Mouse (Mus musculus): ENCODE measurements around the gene Fat1. TPM values are rescaled to one million over a fixed set of nuclear protein-coding genes. Genes with fewer than 3 reads are reported as not detected.

Fat1 gene
- polyA plus RNA-seq, 1 experiment from 2014 or later = 22.2 TPM

- WGBS = 79% methylated on average over 12 of the region's 12 CpGs
- H3K4me3 ChIP-seq (ENCODE audit: control insufficient read depth in 1 of 2, insufficient read depth in 1 of 2, low read depth in 1 of 2, low read length in 2 of 2) = no peak overlapping the region
- H3K9ac ChIP-seq (ENCODE audit: low read length) = no peak overlapping the region
- H3K27ac ChIP-seq (replicated peaks in 1 of 2; ENCODE audit: control insufficient read depth in 1 of 2, insufficient read depth in 1 of 2, low read depth in 2 of 2, low read length in 2 of 2) = peak overlapping the region in 1 of 2 experiments; percentile 76; a peak in 2 of 4 replicates
- H3K4me1 ChIP-seq (ENCODE audit: control insufficient read depth in 2 of 2, insufficient read depth in 2 of 2, low read length in 2 of 2) = peaks cover 22 to 69% of the 10 kb centered on the region in 2 experiments
- peaks cover 30% of the 10 kb centered on the region for H3K36me3 ChIP-seq (ENCODE audit: control insufficient read depth, insufficient read depth, low read length)
- no peaks in the 10 kb centered on the region for H3K27me3 ChIP-seq (ENCODE audit: control insufficient read depth, insufficient read depth, low read length)
- H3K4me2 ChIP-seq (ENCODE audit: low read length) = no peak overlapping the region
- no peaks in the 10 kb centered on the region for H3K9me3 ChIP-seq (ENCODE audit: control insufficient read depth, low read length)
- no peak for ATAC-seq (ENCODE audit: insufficient number of reproducible peaks, insufficient read depth, low FRiP score, low read depth)
Observed at GRCm38 (mm10) chr8:44962572-44963231, 27.5 kb downstream of the Fat1 start.

- Histone ChIP-seq H3K36me3 (ENCODE audit: control insufficient read depth, insufficient read depth, low read length) (peaks cover 14% of the 10 kb centered on the region; the same call in 1 of the 2 replicates), H3K27ac (replicated peaks in 1 of 2; ENCODE audit: control insufficient read depth in 1 of 2, insufficient read depth in 1 of 2, low read depth in 2 of 2, low read length in 2 of 2) (no peak overlapping the region), H3K9ac (ENCODE audit: low read length) (no peak overlapping the region), H3K4me3 (ENCODE audit: control insufficient read depth in 1 of 2, insufficient read depth in 1 of 2, low read depth in 1 of 2, low read length in 2 of 2) (no peak overlapping the region), H3K9me3 (ENCODE audit: control insufficient read depth, low read length) (no peaks in the 10 kb centered on the region), H3K27me3 (ENCODE audit: control insufficient read depth, insufficient read depth, low read length) (no peaks in the 10 kb centered on the region), H3K4me2 (ENCODE audit: low read length) (no peak overlapping the region), H3K4me1 (ENCODE audit: control insufficient read depth in 2 of 2, insufficient read depth in 2 of 2, low read length in 2 of 2) (peaks cover 13 to 45% of the 10 kb centered on the region in 2 experiments)
- 84% methylated on average over 8 of the region's 8 CpGs for WGBS
- ATAC-seq (ENCODE audit: insufficient number of reproducible peaks, insufficient read depth, low FRiP score, low read depth) = no peak
Observed at GRCm38 (mm10) chr8:44967521-44968039, 32.3 kb downstream of the Fat1 start.

GRCm38 (mm10) chr8:44970093-44970492 is 34.8 kb downstream of the Fat1 start:
- no peak; the same call in 1 of the 2 replicates for ATAC-seq (ENCODE audit: insufficient number of reproducible peaks, insufficient read depth, low FRiP score, low read depth)
- 25% methylated on average over 12 of the region's 12 CpGs for WGBS
- no peaks in the 10 kb centered on the region for H3K27me3 ChIP-seq (ENCODE audit: control insufficient read depth, insufficient read depth, low read length)
- no peaks in the 10 kb centered on the region for H3K9me3 ChIP-seq (ENCODE audit: control insufficient read depth, low read length)
- H3K36me3 ChIP-seq (ENCODE audit: control insufficient read depth, insufficient read depth, low read length) = peaks cover 6% of the 10 kb centered on the region; the same call in 1 of the 2 replicates
- H3K4me3 ChIP-seq (ENCODE audit: control insufficient read depth in 1 of 2, insufficient read depth in 1 of 2, low read depth in 1 of 2, low read length in 2 of 2) = no peak overlapping the region
- peak overlapping the region; percentile 55 to 62; a peak in 3 of 4 replicates for H3K27ac ChIP-seq (replicated peaks in 1 of 2; ENCODE audit: control insufficient read depth in 1 of 2, insufficient read depth in 1 of 2, low read depth in 2 of 2, low read length in 2 of 2)
- H3K9ac ChIP-seq (ENCODE audit: low read length) = no peak overlapping the region
- H3K4me1 ChIP-seq (ENCODE audit: control insufficient read depth in 2 of 2, insufficient read depth in 2 of 2, low read length in 2 of 2) = peaks cover 18 to 47% of the 10 kb centered on the region in 2 experiments
- peak overlapping the region; percentile 40 for H3K4me2 ChIP-seq (ENCODE audit: low read length)

GRCm38 (mm10) chr8:44971346-44971745 is 36.1 kb downstream of the Fat1 start:
- WGBS = 51% methylated on average over 6 of the region's 6 CpGs
- H3K4me1 ChIP-seq (ENCODE audit: control insufficient read depth in 2 of 2, insufficient read depth in 2 of 2, low read length in 2 of 2) = peaks cover 23 to 41% of the 10 kb centered on the region in 2 experiments
- no peaks in the 10 kb centered on the region for H3K27me3 ChIP-seq (ENCODE audit: control insufficient read depth, insufficient read depth, low read length)
- no peak overlapping the region for H3K4me3 ChIP-seq (ENCODE audit: control insufficient read depth in 1 of 2, insufficient read depth in 1 of 2, low read depth in 1 of 2, low read length in 2 of 2)
- ATAC-seq (ENCODE audit: insufficient number of reproducible peaks, insufficient read depth, low FRiP score, low read depth) = no peak
- H3K9me3 ChIP-seq (ENCODE audit: control insufficient read depth, low read length) = no peaks in the 10 kb centered on the region
- H3K27ac ChIP-seq (replicated peaks in 1 of 2; ENCODE audit: control insufficient read depth in 1 of 2, insufficient read depth in 1 of 2, low read depth in 2 of 2, low read length in 2 of 2) = no peak overlapping the region
- no peaks in the 10 kb centered on the region for H3K36me3 ChIP-seq (ENCODE audit: control insufficient read depth, insufficient read depth, low read length)
- H3K9ac ChIP-seq (ENCODE audit: low read length) = no peak overlapping the region
- H3K4me2 ChIP-seq (ENCODE audit: low read length) = no peak overlapping the region

- Histone ChIP-seq H3K27me3 (ENCODE audit: control insufficient read depth, insufficient read depth, low read length) (no peaks in the 10 kb centered on the region), H3K4me2 (ENCODE audit: low read length) (no peak overlapping the region), H3K4me1 (ENCODE audit: control insufficient read depth in 2 of 2, insufficient read depth in 2 of 2, low read length in 2 of 2) (peaks cover 24 to 40% of the 10 kb centered on the region in 2 experiments), H3K36me3 (ENCODE audit: control insufficient read depth, insufficient read depth, low read length) (no peaks in the 10 kb centered on the region), H3K27ac (replicated peaks in 1 of 2; ENCODE audit: control insufficient read depth in 1 of 2, insufficient read depth in 1 of 2, low read depth in 2 of 2, low read length in 2 of 2) (no peak overlapping the region), H3K9ac (ENCODE audit: low read length) (no peak overlapping the region), H3K4me3 (ENCODE audit: control insufficient read depth in 1 of 2, insufficient read depth in 1 of 2, low read depth in 1 of 2, low read length in 2 of 2) (no peak overlapping the region), H3K9me3 (ENCODE audit: control insufficient read depth, low read length) (no peaks in the 10 kb centered on the region)
- no peak for ATAC-seq (ENCODE audit: insufficient number of reproducible peaks, insufficient read depth, low FRiP score, low read depth)
- WGBS = 70% methylated on average over 5 of the region's 5 CpGs
Observed at GRCm38 (mm10) chr8:44971964-44972363, 36.7 kb downstream of the Fat1 start.

- Histone ChIP-seq H3K27me3 (ENCODE audit: control insufficient read depth, insufficient read depth, low read length) (no peaks in the 10 kb centered on the region), H3K4me3 (ENCODE audit: control insufficient read depth in 1 of 2, insufficient read depth in 1 of 2, low read depth in 1 of 2, low read length in 2 of 2) (no peak overlapping the region), H3K4me2 (ENCODE audit: low read length) (peak overlapping the region; percentile 22; the same call in 1 of the 2 replicates), H3K36me3 (ENCODE audit: control insufficient read depth, insufficient read depth, low read length) (no peaks in the 10 kb centered on the region), H3K9ac (ENCODE audit: low read length) (no peak overlapping the region), H3K4me1 (ENCODE audit: control insufficient read depth in 2 of 2, insufficient read depth in 2 of 2, low read length in 2 of 2) (peaks cover 33 to 58% of the 10 kb centered on the region in 2 experiments), H3K9me3 (ENCODE audit: control insufficient read depth, low read length) (no peaks in the 10 kb centered on the region), H3K27ac (replicated peaks in 1 of 2; ENCODE audit: control insufficient read depth in 1 of 2, insufficient read depth in 1 of 2, low read depth in 2 of 2, low read length in 2 of 2) (peak overlapping the region; percentile 7 to 71; a peak in 3 of 4 replicates)
- 45% methylated on average over 9 of the region's 9 CpGs for WGBS
- ATAC-seq (ENCODE audit: insufficient number of reproducible peaks, insufficient read depth, low FRiP score, low read depth) = no peak
Observed at GRCm38 (mm10) chr8:44975113-44975512, 39.9 kb downstream of the Fat1 start.

- 90% methylated on average over 4 of the region's 4 CpGs for WGBS
- no peak overlapping the region for H3K4me3 ChIP-seq (ENCODE audit: control insufficient read depth in 1 of 2, insufficient read depth in 1 of 2, low read depth in 1 of 2, low read length in 2 of 2)
- H3K27ac ChIP-seq (replicated peaks in 1 of 2; ENCODE audit: control insufficient read depth in 1 of 2, insufficient read depth in 1 of 2, low read depth in 2 of 2, low read length in 2 of 2) = no peak overlapping the region
- no peak overlapping the region for H3K9ac ChIP-seq (ENCODE audit: low read length)
- H3K36me3 ChIP-seq (ENCODE audit: control insufficient read depth, insufficient read depth, low read length) = no peaks in the 10 kb centered on the region
- no peak overlapping the region for H3K4me2 ChIP-seq (ENCODE audit: low read length)
- peaks cover 34 to 58% of the 10 kb centered on the region in 2 experiments for H3K4me1 ChIP-seq (ENCODE audit: control insufficient read depth in 2 of 2, insufficient read depth in 2 of 2, low read length in 2 of 2)
- no peaks in the 10 kb centered on the region for H3K9me3 ChIP-seq (ENCODE audit: control insufficient read depth, low read length)
- no peak for ATAC-seq (ENCODE audit: insufficient number of reproducible peaks, insufficient read depth, low FRiP score, low read depth)
- H3K27me3 ChIP-seq (ENCODE audit: control insufficient read depth, insufficient read depth, low read length) = no peaks in the 10 kb centered on the region
Observed at GRCm38 (mm10) chr8:44975654-44976053, 40.4 kb downstream of the Fat1 start.

All from heart, embryonic 14.5 days (tissue).